Mouse (Mus musculus) thymus, adult 2 months (tissue): Measurements from ENCODE around the gene Mctp1. TPM values are rescaled to one million over a fixed set of nuclear protein-coding genes. Genes with fewer than 3 reads are reported as not detected.

Source experiments
- DNase-seq: peaks from one replicate; pipeline ENCODE4 v3.0.0; 2021
- H3K27ac ChIP-seq: fragments of 200-500 bp; 2 replicates; pipeline ENCODE4 v1.5.1; 2012; ENCODE audit warnings: low read length, control low read depth; ENCODE audit not compliant: control insufficient read depth, insufficient read depth
- H3K27me3 ChIP-seq: fragments of 200-500 bp; 2 replicates; pipeline ENCODE4 v1.6.1; 2012; ENCODE audit warnings: mild to moderate bottlenecking, low read length, moderate library complexity, mixed read lengths; ENCODE audit not compliant: control insufficient read depth, insufficient read depth
- H3K36me3 ChIP-seq: fragments of 200-500 bp; 2 replicates; pipeline ENCODE4 v1.6.1; 2012; ENCODE audit warnings: mild to moderate bottlenecking, low read length, moderate library complexity; ENCODE audit not compliant: control insufficient read depth, insufficient read depth
- H3K4me1 ChIP-seq: fragments of 200-500 bp; replicated peaks from 2 replicates; pipeline ENCODE4 v1.6.1; 2012; ENCODE audit warnings: low read length; ENCODE audit not compliant: control insufficient read depth, insufficient read depth
- H3K4me3 ChIP-seq: fragments of 200-500 bp; 2 replicates; pipeline ENCODE4 v1.5.1; 2012; ENCODE audit warnings: mild to moderate bottlenecking, low read length, control low read depth, moderate library complexity; ENCODE audit not compliant: control insufficient read depth, insufficient read depth
- CTCF ChIP-seq: fragments of 200-500 bp; IDR thresholded peaks from 2 replicates; pipeline ENCODE4 v1.5.1; 2012; ENCODE audit warnings: mild to moderate bottlenecking, control low read depth, low read length, moderate library complexity, borderline replicate concordance; ENCODE audit not compliant: control insufficient read depth, poor library complexity, insufficient read depth; ENCODE audit errors: extremely low read depth
- POLR2A ChIP-seq: fragments of 200-500 bp; IDR thresholded peaks from 2 replicates; pipeline ENCODE4 v1.6.1; 2012; ENCODE audit warnings: mild to moderate bottlenecking, low read length, control low read depth, moderate library complexity; ENCODE audit not compliant: control insufficient read depth, poor library complexity, insufficient read depth; ENCODE audit errors: extremely low read depth
- WGBS: fragments of 180-500 bp; shearing (Covaris S2); methylation state at CpG from one replicate; pipeline ENCODE4 v1.1.7; 2018; 5-methylcytosine and 5-hydroxymethylcytosine counted together
- polyA plus RNA-seq: library from polyadenylated mRNA; depleted of rRNA; stranded (reverse); fragments of >200 nt; gene quantifications from 2 replicates; pipeline ENCODE4 v1.2.3, GENCODE M21; 2012

Gene Mctp1
- polyA plus RNA-seq, 1 experiment: 0.77 TPM

- H3K27ac ChIP-seq: no peak overlapping the region
- DNase-seq: no peak
- no peaks in the 10 kb centered on the region for H3K36me3 ChIP-seq
- no peaks in the 10 kb centered on the region for H3K27me3 ChIP-seq
- no peaks in the 10 kb centered on the region for H3K4me1 ChIP-seq
- 86% methylated on average over 3 of the region's 3 CpGs for WGBS
- H3K4me3 ChIP-seq: no peak overlapping the region
- TF ChIP-seq CTCF (no peak), POLR2A (no peak)
Measured at GRCm38 (mm10) chr13:76802051-76802728, 417.9 kb downstream of the Mctp1 start.

DNA sequence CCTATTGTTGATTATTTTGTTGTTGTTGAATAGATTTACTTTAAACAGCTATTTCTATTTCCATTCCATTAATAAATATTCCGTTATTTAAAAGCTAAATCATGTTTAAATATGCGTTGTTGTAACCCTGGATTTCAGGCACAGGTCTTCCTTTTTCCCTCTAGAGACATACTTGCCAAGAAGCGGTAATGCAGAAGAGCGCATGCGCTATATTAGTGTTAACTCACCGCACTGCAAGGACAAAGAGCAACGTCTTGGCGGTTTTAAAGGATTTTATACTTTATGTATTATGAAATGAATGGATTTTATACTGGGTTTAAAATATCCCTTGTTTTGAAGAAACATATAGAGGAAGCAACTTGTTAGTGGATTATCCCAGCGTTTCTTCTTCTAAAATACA is 418.6 kb downstream of the Mctp1 start:
- H3K4me3 ChIP-seq: no peak overlapping the region
- no peaks in the 10 kb centered on the region for H3K4me1 ChIP-seq
- no peaks in the 10 kb centered on the region for H3K36me3 ChIP-seq
- WGBS: 97% methylated on average over 9 of the region's 9 CpGs
- TF ChIP-seq CTCF: no peak
- TF ChIP-seq POLR2A: no peak
- H3K27me3 ChIP-seq: no peaks in the 10 kb centered on the region
- no peak overlapping the region for H3K27ac ChIP-seq
- no peak for DNase-seq

GRCm38 (mm10) chr13:76803799-76804198 is 419.5 kb downstream of the Mctp1 start:
- Histone ChIP-seq H3K27me3 (no peaks in the 10 kb centered on the region), H3K27ac (no peak overlapping the region), H3K4me3 (no peak overlapping the region), H3K36me3 (no peaks in the 10 kb centered on the region), H3K4me1 (no peaks in the 10 kb centered on the region)
- WGBS: 95% methylated on average over 6 of the region's 6 CpGs
- no peak for TF ChIP-seq CTCF
- no peak for TF ChIP-seq POLR2A
- no peak for DNase-seq

DNA sequence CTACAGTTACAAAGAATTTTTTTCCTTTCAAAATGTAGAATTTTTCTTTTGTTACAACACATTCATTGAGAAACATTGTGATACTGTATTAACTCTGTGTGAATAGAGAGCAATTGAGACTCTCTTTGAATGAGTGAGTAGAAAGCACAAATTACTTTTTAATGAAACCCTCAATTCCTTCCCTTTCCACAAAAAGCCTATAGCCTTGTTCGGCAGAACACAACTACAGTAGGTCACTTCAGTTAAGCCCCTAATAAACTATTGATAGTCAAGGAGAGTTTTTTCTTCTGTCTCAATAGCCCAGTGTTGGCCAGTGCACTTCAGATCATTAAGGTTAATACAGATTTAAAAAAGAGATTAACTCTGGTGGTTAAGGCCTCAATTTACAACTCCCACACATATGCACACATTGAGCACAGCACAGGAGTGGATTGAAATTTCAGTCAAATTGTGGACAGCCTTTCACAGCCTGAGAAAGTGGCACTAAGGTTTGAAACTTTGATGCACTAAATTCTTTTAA is 424.6 kb downstream of the Mctp1 start:
- 98% methylated on average over 1 of the region's 1 CpGs for WGBS
- Histone ChIP-seq H3K4me3 (no peak overlapping the region), H3K4me1 (no peaks in the 10 kb centered on the region), H3K27me3 (no peaks in the 10 kb centered on the region), H3K27ac (no peak overlapping the region), H3K36me3 (no peaks in the 10 kb centered on the region)
- TF ChIP-seq CTCF (no peak), POLR2A (no peak)
- DNase-seq: no peak

- H3K27me3 ChIP-seq: no peaks in the 10 kb centered on the region
- TF ChIP-seq CTCF: no peak
- TF ChIP-seq POLR2A: no peak
- WGBS: 72% methylated on average over 2 of the region's 2 CpGs
- no peak for DNase-seq
- no peak overlapping the region for H3K27ac ChIP-seq
- H3K4me1 ChIP-seq: no peaks in the 10 kb centered on the region
- H3K36me3 ChIP-seq: no peaks in the 10 kb centered on the region
- H3K4me3 ChIP-seq: no peak overlapping the region
Measured at GRCm38 (mm10) chr13:76809802-76810201, 425.5 kb downstream of the Mctp1 start.

GRCm38 (mm10) chr13:76810496-76810939 is 426.2 kb downstream of the Mctp1 start:
- Histone ChIP-seq H3K27ac (no peak overlapping the region), H3K4me3 (no peak overlapping the region), H3K27me3 (no peaks in the 10 kb centered on the region), H3K4me1 (no peaks in the 10 kb centered on the region), H3K36me3 (no peaks in the 10 kb centered on the region)
- DNase-seq: no peak
- TF ChIP-seq POLR2A (no peak), CTCF (no peak)
- WGBS: 87% methylated on average over 7 of the region's 7 CpGs
